Mouse (Mus musculus) brain, embryonic 14.5 days (tissue): ENCODE results near the gene Oxa1l.

Experiments
- CTCF ChIP-seq: fragments of 200-500 bp; IDR thresholded peaks from 2 replicates; pipeline ENCODE4 v1.5.1; 2012; ENCODE audit warnings: inconsistent platforms, mild to moderate bottlenecking, moderate library complexity, borderline replicate concordance; ENCODE audit not compliant: insufficient read depth, insufficient read length; ENCODE audit errors: extremely low read depth
- POLR2A ChIP-seq: fragments of 200-500 bp; IDR thresholded peaks from 2 replicates; pipeline ENCODE4 v1.6.1; 2012; ENCODE audit warnings: mild to moderate bottlenecking, inconsistent platforms, borderline replicate concordance; ENCODE audit not compliant: poor library complexity, insufficient read depth, insufficient read length, severe bottlenecking; ENCODE audit errors: extremely low read depth

DNA sequence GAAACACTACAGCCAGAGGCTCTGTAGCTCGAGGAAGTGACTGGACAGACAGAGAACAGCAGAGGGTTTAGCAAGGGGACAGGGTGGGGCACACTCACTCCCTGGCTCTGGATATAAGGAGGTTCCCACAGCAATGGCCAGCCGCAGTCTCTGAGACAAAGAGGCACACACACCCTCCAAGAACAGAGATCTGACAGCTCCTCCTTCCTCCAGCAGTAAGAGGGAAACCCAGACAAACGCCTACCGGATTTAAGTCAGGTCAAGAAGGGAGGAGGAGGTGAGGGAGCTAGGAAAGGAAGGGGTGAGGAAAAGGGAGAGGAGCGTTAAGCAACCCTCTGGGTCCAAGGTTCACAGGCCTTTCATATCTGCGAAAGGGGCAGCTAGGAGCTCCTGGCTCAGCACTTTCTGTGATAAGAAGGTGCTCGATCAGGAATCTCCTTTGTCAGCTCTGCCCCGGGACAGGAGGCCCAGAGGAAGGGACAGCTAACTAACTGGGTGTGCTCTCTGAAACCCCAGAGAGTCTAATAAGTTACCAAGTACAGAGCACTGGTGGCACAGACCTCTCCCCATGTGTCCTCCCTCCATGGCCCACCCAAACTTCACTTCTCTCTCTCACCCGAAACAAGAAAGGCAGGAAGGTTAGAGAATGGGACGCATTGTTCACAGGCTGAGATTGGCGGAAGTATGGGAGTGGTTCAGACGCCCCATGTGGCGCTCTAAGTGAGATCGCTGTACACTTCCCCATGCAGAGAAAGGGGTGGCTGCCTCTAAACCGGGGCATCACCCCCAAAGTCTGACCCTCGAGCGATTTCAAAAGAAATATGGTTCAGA is 49.6 kb downstream of the Oxa1l start:
- TF ChIP-seq CTCF (no peak), POLR2A (no peak)
